Mouse (Mus musculus): ENCODE results near the gene Dennd2a.

Gene Dennd2a

DNA sequence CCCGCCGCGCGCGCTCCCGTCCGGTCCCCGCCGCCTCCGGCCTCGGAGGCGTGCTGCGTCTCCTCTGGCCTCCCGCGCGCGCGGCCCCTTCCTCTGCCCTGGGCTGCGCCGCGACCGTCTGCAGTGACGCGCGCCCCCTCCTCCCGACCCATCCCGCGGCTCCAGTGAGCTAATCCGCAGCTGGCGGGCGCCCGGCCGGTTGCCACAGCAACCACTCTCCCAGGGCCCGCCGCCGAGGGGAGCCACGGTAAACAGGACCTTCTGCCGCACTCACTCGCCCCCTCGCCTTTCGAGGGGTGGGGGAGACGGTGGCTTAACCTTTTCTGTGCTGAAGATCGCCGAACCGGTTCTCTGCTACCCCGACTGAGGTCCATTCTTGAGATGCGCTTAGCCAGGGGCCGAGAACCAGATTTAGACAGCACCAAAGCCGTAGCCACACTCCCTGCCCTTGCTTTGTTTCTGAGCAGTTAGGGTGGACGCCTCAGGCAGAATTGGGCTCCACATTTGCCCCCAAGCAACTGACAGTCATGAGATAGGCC is at the start of gene Dennd2a:
Gene Dennd2a (minus strand): TSS at position 145 of the 539 bp plus-strand sequence.
- DNase-seq: peak; percentile 98

DNA sequence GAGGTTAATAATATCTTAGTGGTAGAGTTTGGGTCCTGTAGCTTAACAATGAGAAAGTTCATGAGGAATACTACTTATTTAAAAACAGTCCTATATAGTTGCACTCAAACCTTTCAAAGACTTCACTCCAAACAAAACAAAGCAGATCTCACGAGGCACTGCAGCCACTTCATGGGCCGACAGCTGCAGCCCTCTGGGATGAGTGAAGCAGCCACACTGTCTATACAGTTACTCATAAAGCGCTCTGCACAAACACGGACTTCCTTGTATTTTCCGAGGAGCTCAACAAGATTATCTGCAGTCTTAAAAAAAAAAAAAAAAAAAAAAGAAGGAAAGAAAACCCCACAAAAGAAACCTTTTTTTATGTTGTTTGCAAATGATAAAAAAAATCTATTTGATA is 49.7 kb upstream of the Dennd2a start:
- DNase-seq: no peak

DNA sequence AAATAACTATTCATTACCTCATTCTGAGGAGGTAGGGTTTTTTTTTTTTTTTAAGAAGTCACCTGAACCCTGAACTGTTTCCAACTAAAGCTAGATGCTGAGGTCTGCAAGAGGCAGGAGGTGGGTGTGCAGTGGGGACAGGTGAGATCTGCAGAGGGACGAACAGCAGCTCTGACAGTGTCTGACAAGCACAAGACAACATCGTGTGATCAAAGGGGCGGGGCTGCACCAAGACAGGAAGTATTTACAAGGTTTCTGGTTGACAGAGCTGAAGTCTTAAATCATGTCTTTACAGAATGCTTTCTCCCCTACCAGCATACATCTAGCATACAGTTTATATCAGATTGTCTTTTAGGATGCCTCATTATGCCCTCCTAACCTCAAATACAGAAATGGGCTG is 49.2 kb upstream of the Dennd2a start:
- DNase-seq: no peak

DNA sequence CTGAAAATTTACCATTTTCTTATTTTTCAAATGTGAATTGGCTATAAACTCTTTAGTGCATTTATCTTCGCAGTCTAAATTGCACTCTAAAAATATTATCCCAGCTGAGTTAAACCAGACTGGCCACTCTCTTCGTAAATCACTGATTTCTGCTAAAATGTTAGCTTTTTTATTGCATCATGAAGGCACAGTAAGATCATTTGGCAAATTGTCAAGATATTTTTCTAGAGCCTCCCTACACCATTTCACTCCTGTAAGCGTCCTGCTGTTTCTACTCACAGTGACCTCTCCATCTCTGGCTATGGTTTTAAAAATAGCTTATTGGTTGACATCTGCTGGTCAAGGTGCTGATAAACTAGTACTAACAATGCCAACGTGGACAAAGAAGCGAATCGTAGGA is 48.4 kb upstream of the Dennd2a start:
- no peak for DNase-seq

DNA sequence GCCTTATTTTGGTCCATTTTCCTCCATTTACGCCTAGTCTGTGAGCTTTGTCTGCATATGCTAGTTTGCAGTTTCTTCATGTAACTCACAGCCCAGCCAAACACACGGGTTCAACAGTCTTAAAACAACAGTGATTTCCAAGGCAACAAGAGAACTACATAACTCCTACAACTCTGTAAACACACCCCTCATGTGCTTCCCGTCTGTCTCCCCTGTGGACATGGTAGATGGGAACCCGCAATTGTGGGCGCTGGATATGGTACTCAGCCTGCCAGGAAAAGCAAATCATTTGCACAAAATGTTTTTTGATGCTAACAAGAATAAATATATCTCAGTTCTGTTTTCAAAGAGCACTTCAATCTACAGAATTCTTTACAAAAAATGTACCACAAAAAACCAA is 46.9 kb upstream of the Dennd2a start:
- DNase-seq: no peak

DNA sequence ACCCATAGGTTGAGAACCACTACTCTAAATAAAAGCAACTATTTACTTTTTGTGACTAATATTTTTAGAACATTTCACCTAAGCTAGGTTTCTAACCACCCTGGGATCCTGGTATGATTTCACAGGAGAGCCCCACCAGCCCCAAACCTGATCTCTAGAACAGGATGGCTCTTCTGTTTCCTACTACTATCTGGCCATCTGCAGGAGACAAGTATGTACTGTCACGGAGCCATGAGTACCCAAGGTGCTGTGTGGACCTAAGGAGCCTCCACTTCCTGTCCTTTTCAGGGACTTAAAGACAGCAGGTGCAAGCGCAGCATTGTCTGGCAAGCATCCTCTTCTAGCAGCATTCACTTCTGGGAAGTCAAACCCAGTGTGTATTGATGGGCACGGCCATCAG is 44.2 kb upstream of the Dennd2a start:
- no peak for DNase-seq

DNA sequence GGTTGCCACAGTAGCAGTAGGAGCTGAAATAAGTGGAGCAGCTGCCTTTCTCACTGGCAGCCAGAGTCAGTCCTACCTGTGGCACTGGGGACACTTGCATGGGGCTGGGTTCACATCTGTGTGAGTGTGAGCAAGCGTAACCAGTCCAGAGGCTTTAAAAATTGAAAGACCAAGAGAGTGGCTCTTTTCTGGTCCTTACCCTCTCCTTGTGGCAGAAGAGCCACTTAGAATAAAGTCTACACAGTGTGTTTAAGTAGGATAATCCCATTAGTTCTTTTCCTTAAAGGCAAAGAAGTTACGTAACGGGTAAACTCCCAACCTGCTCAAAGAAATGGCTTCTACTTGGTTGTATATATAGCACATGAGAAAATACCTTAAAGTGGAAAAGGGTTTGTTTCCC is 43.2 kb upstream of the Dennd2a start:
- no peak for DNase-seq

DNA sequence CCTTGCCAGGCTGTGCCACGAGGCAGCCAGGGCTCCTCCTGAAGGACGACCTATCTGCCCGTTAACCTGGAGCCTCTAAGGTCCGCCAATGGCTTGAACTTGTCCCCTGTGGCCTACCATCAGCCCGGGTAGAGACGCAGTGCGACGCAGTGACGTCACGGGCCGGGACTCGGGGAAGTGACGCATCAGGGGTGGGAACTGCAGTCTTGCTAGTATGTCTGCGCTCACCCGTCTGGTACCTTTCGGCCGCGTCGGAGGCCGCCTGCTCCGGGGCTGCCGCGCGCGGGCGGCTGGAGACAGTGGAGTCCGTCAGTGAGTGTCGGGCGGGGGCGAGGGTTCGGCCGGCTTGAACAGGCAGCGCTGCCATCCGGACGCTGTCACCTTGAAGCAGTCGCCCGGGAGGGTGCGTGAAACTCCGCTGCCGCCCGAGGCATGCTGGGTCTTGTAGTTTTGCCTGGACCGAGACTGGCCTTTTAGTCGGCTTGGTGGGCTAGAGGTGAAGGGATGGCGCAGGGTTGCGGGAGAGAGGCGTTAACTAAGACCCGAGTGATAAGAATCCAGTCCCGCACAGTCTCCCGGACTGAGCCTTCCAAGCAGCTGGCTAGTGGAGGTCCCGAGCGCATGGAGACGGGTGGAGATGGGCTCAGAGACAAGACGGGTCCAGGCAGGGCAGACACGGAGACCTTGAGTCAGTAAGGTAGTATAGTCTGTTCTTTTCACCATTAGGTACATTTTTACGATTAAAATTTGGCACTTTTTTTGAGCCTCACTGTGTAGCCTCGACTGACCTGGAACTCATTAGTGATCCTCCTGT is 34.9 kb upstream of the Dennd2a start, which contains the start of gene Ndufb2:
Gene Ndufb2 (plus strand): TSS at position 174 of the 814 bp plus-strand sequence.
- DNase-seq: peak; percentile 96

DNA sequence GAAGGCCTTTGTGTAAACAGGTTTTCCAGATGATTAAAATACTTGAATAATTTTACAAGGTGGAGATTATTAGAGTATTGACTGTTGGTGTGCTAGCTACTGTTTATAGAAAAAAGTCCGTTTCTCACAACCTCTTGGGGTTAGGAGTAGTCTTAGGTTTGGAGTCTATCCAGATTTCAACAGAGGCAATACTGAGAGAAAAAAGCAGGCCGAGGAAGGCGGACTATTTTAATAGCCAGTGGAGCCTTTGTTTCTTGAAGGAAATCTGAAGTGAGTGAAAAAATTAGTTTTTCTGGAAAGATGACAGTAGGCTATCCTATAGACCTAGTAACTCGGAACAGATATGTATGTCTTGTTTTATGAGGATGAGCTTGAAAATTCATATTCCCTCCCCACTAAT is 33.8 kb upstream of the Dennd2a start:
- no peak for DNase-seq

DNA sequence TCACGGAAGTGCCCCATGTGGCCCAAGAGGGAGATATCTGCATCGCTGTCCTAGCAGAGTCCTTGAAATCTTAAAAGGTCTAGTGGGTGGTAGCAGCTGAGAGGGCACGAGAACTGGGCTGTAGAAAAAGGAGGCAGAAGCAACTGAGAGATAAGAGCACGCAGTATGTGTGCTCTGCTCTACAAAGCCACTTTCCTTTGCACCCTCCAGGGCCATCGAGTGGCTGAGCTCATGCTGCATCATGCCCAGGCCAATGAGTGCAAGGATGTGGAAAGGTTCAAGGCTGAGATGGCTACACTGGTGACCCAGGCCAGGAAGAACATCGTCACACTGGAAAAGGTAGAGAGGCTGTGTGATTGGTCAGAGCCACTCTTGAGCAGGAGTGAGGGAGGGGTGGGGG is 27.9 kb upstream of the Dennd2a start, which contains the start of gene Gm42420:
Gene Gm42420 (plus strand): TSS at position 237 of the 400 bp plus-strand sequence.
- DNase-seq: no peak

DNA sequence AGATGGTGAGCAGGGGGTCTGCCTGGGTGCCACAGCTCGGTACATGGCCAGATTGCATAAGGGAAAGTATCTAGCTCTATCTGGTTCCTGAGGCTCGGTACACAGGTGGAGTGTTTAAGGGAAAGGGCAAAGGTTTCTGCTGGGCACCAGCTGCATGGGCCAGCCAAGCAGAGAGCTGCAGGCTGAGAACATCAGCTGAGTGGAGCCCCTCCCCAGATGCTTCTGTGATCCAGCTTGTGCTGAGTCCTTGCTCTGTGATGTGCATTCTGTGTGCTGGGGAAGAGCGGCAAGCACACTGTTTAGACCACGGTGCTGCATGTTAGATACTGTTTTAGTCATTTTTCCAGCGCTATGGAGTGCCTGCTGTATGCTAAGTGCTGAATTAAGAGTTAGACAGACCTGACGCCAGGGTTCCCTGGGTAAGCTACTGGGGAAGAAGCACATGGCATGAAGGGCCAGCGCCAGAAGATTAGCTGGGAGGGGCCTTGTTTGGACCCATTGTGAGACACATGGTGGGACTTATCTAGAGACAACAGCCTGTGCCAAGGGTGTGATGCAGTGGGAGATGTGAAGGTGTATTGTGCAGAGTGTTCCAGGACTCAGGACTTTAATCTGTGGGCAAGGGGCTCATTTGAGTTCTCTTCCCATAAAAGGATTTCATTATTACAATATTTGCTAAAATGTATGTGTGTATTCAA is 23.6 kb upstream of the Dennd2a start:
- no peak for DNase-seq

DNA sequence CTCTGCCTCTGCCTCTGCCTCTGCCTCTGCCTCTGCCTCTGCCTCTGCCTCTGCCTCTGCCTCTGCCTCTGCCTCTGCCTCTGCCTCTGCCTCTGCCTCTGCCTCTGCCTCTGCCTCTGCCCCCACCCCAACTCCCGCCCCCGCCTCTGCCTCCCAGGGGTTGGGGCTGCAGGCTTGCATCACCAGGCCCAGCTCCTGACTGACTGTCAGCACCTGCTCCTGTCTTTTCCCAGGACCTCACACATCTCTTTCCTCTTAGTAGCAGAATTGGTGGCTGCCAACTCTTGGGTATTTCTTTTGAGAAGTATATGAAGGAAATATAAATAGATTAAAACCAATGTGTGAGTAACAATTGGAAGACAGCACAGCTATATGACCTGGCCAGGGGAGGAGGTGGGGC is 22.9 kb upstream of the Dennd2a start:
- no peak for DNase-seq

DNA sequence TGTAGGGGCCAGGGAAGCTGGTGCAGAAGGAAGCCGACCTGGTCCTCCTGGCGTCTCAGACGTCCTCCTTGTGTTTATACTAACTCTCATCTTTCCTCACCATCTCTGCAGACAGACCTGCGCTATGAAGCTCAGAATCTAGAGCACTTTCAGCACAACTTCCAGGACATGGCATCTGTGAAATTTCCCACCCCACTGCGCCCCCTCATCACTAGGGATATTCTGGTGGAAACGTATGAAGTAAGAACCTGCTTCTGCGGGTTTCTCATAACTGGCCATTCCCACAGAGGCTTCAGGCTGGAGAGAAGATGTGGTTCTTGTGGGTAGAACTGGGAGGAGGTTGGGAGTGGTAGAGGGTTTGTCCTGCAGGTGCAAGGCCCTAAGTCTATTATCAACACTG is 21.9 kb upstream of the Dennd2a start:
- no peak for DNase-seq

DNA sequence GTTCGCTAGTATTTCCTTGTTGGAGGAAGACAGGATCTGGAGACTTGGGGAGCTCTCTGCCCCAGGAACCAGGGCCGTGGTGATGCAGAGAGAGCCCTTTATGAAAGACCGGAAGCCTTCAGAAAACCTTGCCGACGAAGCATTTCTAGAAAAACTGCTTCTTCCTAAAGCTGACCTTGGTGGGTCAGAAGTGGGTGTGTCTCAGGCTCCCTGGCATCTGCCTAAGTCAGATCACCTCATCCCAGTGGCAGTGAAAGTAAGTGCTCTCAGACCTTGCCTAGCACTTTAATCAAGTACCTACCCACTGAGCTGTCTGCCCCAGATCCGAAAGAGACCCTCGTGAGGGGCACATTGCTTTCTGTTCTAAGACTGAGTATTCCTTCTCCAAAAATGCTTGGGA is 17.3 kb upstream of the Dennd2a start:
- DNase-seq: no peak

DNA sequence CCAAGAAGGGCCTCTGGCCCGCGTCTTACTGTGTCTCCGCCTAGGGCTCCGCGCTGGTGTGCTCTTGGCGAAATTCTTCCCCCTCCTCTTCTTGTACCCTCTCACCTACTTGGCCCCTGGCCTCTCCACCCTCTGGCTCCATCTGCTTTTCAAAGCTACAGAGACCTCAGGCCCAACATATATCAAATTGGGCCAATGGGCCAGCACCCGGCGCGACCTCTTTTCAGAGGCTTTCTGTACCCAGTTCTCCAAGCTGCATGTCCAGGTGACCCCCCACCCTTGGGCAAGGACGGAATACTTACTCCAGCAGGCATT is 16.8 kb upstream of the Dennd2a start:
- no peak for DNase-seq

DNA sequence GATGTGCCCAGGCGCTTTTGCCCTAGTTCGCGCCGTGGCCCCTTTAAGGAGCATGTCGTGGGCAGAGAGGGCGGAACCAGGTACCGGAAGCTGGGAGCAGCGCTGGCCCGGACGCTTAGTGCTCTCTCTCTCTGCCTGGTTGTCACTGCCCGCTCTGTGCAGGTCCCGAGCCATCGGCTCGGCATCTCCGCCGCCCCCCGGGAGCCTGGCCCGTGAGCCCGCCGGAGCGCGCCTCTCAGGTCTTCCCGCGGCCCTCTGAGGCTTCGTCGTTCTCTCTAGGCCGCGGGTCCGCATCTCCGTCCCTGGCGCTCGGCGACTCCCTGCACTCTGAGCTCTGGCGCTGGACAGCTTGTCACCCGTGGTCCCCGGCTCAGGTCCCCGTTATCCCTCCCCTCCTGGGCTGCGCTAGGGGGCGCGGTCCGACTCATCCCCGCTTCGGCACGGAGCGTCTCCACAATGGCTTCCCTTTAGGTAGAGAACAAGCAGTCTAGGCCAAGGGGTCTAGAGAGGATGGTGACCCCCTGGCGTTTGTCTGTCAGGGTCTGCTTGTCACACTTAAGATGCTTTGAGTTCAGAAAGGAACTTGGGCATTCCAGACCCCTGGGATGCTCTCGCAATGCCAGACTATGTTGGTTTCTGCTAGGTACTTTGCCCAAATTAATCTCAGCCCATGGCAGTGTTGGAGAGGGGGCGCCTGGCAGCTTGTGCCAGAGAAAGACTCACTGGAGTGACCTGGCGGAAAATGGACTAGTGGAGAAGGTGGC is 16.3 kb upstream of the Dennd2a start, which contains the start of gene Adck2:
Gene Adck2 (plus strand): TSS at position 83 of the 764 bp plus-strand sequence.
- peak; percentile 92 for DNase-seq

DNA sequence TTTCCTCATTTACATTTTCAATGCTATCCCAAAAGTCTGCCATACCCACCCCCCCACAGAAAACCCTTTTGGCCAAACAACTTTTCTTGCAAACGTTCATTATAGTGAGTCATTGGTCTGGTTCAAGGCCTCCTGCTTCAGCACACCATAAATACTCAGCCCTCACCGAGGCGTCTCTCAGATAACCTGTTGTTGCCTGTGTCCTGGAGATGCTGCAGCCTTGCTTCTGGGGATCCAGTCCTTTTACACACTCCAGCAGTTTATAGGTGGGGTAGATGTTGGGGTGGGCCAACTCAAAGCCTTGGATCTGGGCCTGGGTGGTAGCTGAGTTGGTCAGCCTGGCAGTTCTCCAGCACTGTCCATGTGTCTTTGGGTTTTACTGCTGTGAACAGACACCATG is 12.8 kb upstream of the Dennd2a start:
- DNase-seq: no peak

DNA sequence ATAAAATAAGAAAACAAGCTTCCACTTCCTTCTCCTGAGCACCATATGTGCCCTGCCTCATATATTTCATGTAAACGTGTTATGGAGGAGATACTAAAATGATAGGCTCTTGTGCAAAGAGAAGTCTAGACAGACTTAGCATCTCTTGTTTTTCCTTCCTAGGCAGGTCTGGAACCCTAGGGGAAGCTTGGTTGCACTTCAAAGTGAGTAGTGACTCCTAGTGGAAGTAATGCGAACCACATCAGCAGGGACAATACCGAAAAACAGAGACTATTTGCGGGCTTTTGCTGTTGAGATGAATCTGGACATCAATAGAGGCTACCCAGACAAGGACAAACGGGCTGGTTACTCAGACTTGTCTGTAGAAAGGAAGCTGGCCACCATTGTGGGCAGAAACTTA is 9.9 kb upstream of the Dennd2a start:
- DNase-seq: peak; percentile 77

DNA sequence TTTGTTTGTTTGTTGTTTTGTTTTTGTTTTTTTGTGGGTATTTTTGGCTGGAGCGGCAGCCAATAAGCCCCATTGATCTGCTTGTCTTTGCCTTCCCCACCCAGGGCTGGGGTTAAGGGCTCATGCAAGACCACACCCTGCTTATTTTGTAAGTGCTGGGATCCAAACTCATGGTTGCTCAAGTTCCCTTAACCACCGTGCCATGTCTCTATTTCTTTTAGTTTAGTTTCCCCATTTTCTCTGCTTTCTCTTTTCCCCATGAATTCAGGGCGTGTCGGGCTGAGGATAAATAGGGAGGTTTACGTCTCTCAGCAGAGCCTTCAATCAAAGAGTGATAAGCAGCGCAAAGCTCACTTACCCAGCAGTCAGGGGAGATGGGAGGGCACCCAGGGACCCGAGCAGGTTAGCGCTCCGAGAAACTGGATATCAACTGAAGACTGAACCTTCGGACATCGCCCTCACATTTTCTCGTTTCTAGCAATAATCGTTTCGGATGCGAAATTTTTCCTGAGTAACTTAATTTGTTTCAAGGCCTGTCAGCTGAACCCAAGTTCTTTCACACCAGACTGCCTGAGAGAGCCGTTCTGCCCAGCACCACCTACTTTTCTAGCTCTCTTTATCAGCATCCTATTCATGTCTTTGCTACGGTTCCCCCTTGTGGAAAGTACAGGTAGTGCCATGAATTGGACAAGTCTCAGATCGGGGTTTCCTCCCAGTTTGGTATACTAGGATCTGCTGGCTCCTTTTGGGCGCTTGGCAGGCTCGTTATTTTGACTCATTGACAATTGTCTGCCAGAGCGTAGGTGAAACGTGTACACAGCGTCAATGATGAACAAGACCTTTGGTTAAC is 4.7 kb upstream of the Dennd2a start:
- DNase-seq: peak; percentile 93

DNA sequence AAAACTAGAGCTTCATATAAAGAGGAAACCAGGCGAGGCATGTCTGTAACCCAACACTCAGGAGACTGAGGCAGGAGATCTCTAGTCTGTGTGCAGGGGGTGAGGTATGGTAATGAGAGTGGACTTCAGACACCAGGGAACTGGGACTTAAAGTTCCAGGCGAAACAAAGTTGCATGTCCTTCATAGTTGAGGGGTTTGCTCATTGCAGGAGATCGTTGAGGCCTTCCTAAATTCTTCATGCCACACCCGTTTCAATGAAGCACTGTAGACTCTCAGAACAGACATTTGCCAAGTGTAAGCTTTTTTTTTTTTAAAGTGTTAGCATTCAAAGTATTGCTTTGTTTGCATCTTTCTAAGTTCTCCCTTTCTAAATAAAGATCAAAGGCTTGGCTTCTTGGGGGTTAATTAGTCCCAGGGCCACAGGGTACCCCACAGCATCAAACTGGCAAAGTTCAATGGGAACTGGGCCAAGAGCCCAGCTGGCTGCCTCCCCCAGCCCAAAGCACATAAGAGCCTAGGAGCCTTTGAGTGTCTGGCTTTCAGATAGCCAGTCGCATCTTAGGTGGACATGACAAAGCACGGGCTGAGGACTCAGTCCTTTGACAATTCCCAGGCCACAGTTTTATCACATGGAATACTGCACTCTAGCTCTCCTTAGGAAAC is 1.7 kb upstream of the Dennd2a start:
- DNase-seq: no peak

DNA sequence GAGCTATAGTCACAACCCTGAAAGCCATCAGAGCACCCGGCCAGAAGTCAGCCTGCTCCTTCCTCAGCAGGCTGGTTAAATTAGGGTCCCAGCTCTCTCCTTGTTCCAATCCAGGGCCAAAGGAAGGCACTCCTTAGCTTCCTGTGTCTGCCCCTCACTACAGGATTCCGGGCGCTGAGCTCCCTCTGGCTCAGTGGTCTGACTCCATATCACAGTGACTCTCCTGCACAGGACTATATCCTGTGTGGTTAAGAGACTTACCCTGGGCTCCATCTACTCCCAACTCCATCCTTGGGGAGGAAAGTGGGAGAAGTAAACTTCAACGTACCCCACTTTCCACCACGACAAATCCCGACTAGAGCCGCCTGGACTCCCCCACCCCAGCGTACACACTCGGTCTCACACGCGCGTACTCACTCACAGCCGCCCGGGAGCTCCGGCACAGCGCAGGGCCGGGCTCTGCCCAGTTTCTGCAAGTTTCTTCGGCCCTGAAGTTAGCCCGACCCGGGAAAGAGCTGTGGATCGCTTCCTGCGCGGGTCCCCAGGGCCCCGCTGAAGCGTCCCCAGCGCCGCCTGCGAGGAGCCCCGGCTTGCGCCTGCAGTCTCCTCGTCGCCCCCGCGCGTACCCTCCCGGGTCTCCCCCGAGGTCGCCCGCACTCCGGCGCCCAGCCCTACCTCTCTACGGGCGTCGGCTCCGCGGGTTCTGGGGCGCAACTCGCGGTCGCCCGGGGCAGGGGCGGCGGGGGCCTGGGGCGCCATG is 587 bp downstream of the Dennd2a start:
- peak; percentile 67 for DNase-seq
